Mouse (Mus musculus) stomach, embryonic 14.5 days (tissue): ENCODE results near the gene Anapc7. TPM values are rescaled to one million over a fixed set of nuclear protein-coding genes. Genes with fewer than 3 reads are reported as not detected.
A peak's percentile ranks its signal among the peaks of the same experiment; 100 is the strongest.

Experiments
- ATAC-seq: fragments of 200-750 bp; cut with Nextera tagmentation; 2 replicates; pipeline ENCODE4 v1.8.0; 2017; ENCODE audit warnings: low read depth, moderate TSS enrichment; ENCODE audit not compliant: insufficient number of reproducible peaks, insufficient read depth, low FRiP score
- H3K27ac ChIP-seq: fragments of 300-500 bp; sonication (generic); 2 replicates; pipeline ENCODE4 v1.5.1; 2014; ENCODE audit warnings: mild to moderate bottlenecking, low read length, moderate library complexity, mixed read lengths
- H3K27me3 ChIP-seq: fragments of 300-500 bp; sonication (generic); 2 replicates; pipeline ENCODE4 v1.6.1; 2014; ENCODE audit warnings: low read length, control low read depth, mixed read lengths; ENCODE audit not compliant: control insufficient read depth, insufficient read depth
- H3K36me3 ChIP-seq: fragments of 300-500 bp; sonication (generic); 2 replicates; pipeline ENCODE4 v1.6.1; 2014; ENCODE audit warnings: mild to moderate bottlenecking, control low read depth, low read length, moderate library complexity, mixed read lengths; ENCODE audit not compliant: control insufficient read depth, insufficient read depth
- H3K4me1 ChIP-seq: fragments of 300-500 bp; sonication (generic); 2 replicates; pipeline ENCODE4 v1.6.1; 2014; ENCODE audit warnings: low read length, control low read depth, mixed read lengths; ENCODE audit not compliant: control insufficient read depth, insufficient read depth
- H3K4me2 ChIP-seq: fragments of 300-500 bp; sonication (generic); replicated peaks from 2 replicates; pipeline ENCODE4 v1.6.1; 2014; ENCODE audit warnings: low read depth, low read length, control low read depth
- H3K4me3 ChIP-seq: fragments of 300-500 bp; sonication (generic); 2 replicates; pipeline ENCODE4 v1.5.1; 2014; ENCODE audit warnings: low read depth, low read length, control low read depth
- H3K9ac ChIP-seq: fragments of 300-500 bp; sonication (generic); replicated peaks from 2 replicates; pipeline ENCODE4 v1.6.1; 2014; ENCODE audit warnings: low read depth, mild to moderate bottlenecking, control low read depth, low read length, moderate library complexity, mixed read lengths
- H3K9me3 ChIP-seq: fragments of 300-500 bp; sonication (generic); 2 replicates; pipeline ENCODE4 v1.6.1; 2016; ENCODE audit warnings: low read depth, low read length, control low read depth; ENCODE audit not compliant: control insufficient read depth
- WGBS: fragments of 180-500 bp; shearing (Covaris S2); extraction: QIAGEN DNeasy Blood & Tissue Kit; methylation state at CpG from one replicate; pipeline ENCODE4 v1.1.7; 2014; 5-methylcytosine and 5-hydroxymethylcytosine counted together
- polyA plus RNA-seq: library from polyadenylated mRNA; unstranded; fragments of >200 nt; fragmentation: Nextera tagmentation; extraction: Ambion mirVana; gene quantifications from 2 replicates; pipeline ENCODE4 v1.2.1, GENCODE M21; 2014

Anapc7 gene
- polyA plus RNA-seq, 1 experiment from 2014 or later: 29.4 TPM

- ATAC-seq: no peak
- H3K36me3 ChIP-seq: peaks cover 73% of the 10 kb centered on the region
- 93% methylated on average over 8 of the region's 8 CpGs for WGBS
Observed at GRCm38 (mm10) chr5:122431221-122431620, 9.7 kb downstream of the Anapc7 start.

GRCm38 (mm10) chr5:122434541-122434940 lies 13.0 kb downstream of the Anapc7 start:
- Histone ChIP-seq H3K9ac (no peak overlapping the region), H3K27me3 (no peaks in the 10 kb centered on the region), H3K27ac (no peak overlapping the region), H3K4me1 (no peaks in the 10 kb centered on the region), H3K9me3 (no peaks in the 10 kb centered on the region), H3K4me3 (no peak overlapping the region), H3K36me3 (peaks cover 90% of the 10 kb centered on the region), H3K4me2 (no peak overlapping the region)
- WGBS: 82% methylated on average over 4 of the region's 4 CpGs
- ATAC-seq: no peak

More at GRCm38 (mm10) chr5:122431221-122431620, 9.7 kb downstream of the Anapc7 start:
- Histone ChIP-seq H3K27ac (no peak overlapping the region), H3K27me3 (no peaks in the 10 kb centered on the region), H3K4me2 (no peak overlapping the region), H3K9ac (no peak overlapping the region), H3K4me3 (no peak overlapping the region), H3K9me3 (no peaks in the 10 kb centered on the region), H3K4me1 (no peaks in the 10 kb centered on the region)

GRCm38 (mm10) chr5:122439400-122440094 lies 18.1 kb downstream of the Anapc7 start:
- Histone ChIP-seq H3K4me2 (no peak overlapping the region), H3K27me3 (no peaks in the 10 kb centered on the region), H3K4me3 (no peak overlapping the region), H3K9ac (no peak overlapping the region), H3K9me3 (no peaks in the 10 kb centered on the region), H3K27ac (peak overlapping the region; percentile 15; the same call in 1 of the 2 replicates), H3K36me3 (peaks cover 95% of the 10 kb centered on the region), H3K4me1 (no peaks in the 10 kb centered on the region)
- no peak for ATAC-seq
- WGBS: 74% methylated on average over 19 of the region's 19 CpGs

- 85% methylated on average over 12 of the region's 12 CpGs for WGBS
- peaks cover 96% of the 10 kb centered on the region for H3K36me3 ChIP-seq
- H3K4me3 ChIP-seq: no peak overlapping the region
- H3K27me3 ChIP-seq: no peaks in the 10 kb centered on the region
- H3K4me2 ChIP-seq: no peak overlapping the region
- H3K4me1 ChIP-seq: no peaks in the 10 kb centered on the region
- no peak for ATAC-seq
- H3K9me3 ChIP-seq: no peaks in the 10 kb centered on the region
- no peak overlapping the region for H3K27ac ChIP-seq
- no peak overlapping the region for H3K9ac ChIP-seq
Observed at GRCm38 (mm10) chr5:122440095-122440630, 18.7 kb downstream of the Anapc7 start.

- ATAC-seq: no peak
- 91% methylated on average over 10 of the region's 10 CpGs for WGBS
- no peaks in the 10 kb centered on the region for H3K9me3 ChIP-seq
- no peak overlapping the region for H3K4me2 ChIP-seq
- H3K27me3 ChIP-seq: no peaks in the 10 kb centered on the region
- H3K9ac ChIP-seq: no peak overlapping the region
- H3K4me1 ChIP-seq: no peaks in the 10 kb centered on the region
- H3K27ac ChIP-seq: no peak overlapping the region
- H3K4me3 ChIP-seq: no peak overlapping the region
- peaks cover 64% of the 10 kb centered on the region for H3K36me3 ChIP-seq
Observed at GRCm38 (mm10) chr5:122444492-122444891, 23.0 kb downstream of the Anapc7 start.

- H3K4me1 ChIP-seq: no peaks in the 10 kb centered on the region
- H3K4me3 ChIP-seq: no peak overlapping the region
- no peaks in the 10 kb centered on the region for H3K9me3 ChIP-seq
- H3K27me3 ChIP-seq: no peaks in the 10 kb centered on the region
- 90% methylated on average over 11 of the region's 11 CpGs for WGBS
- H3K27ac ChIP-seq: no peak overlapping the region
- no peak for ATAC-seq
- H3K9ac ChIP-seq: no peak overlapping the region
- H3K4me2 ChIP-seq: no peak overlapping the region
- H3K36me3 ChIP-seq: peaks cover 59% of the 10 kb centered on the region
Observed at GRCm38 (mm10) chr5:122445051-122445610, 23.6 kb downstream of the Anapc7 start.

- H3K27ac ChIP-seq: peak overlapping the region; percentile 39; the same call in 1 of the 2 replicates
- no peak overlapping the region for H3K4me3 ChIP-seq
- no peaks in the 10 kb centered on the region for H3K27me3 ChIP-seq
- WGBS: 79% methylated on average over 8 of the region's 8 CpGs
- no peaks in the 10 kb centered on the region for H3K9me3 ChIP-seq
- no peak overlapping the region for H3K9ac ChIP-seq
- peaks cover 43% of the 10 kb centered on the region for H3K36me3 ChIP-seq
- ATAC-seq: no peak
- H3K4me1 ChIP-seq: no peaks in the 10 kb centered on the region
- no peak overlapping the region for H3K4me2 ChIP-seq
Observed at GRCm38 (mm10) chr5:122447857-122448256, 26.4 kb downstream of the Anapc7 start.

GRCm38 (mm10) chr5:122448869-122449268 lies 27.4 kb downstream of the Anapc7 start:
- H3K27me3 ChIP-seq: no peaks in the 10 kb centered on the region
- no peak overlapping the region for H3K9ac ChIP-seq
- H3K4me3 ChIP-seq: no peak overlapping the region
- H3K27ac ChIP-seq: no peak overlapping the region
- 70% methylated on average over 5 of the region's 5 CpGs for WGBS
- ATAC-seq: no peak
- no peaks in the 10 kb centered on the region for H3K4me1 ChIP-seq
- H3K9me3 ChIP-seq: no peaks in the 10 kb centered on the region
- H3K4me2 ChIP-seq: no peak overlapping the region
- H3K36me3 ChIP-seq: peaks cover 44% of the 10 kb centered on the region
